Mouse (Mus musculus): ENCODE results near the gene 4933416C03Rik.

Gene 4933416C03Rik

DNA sequence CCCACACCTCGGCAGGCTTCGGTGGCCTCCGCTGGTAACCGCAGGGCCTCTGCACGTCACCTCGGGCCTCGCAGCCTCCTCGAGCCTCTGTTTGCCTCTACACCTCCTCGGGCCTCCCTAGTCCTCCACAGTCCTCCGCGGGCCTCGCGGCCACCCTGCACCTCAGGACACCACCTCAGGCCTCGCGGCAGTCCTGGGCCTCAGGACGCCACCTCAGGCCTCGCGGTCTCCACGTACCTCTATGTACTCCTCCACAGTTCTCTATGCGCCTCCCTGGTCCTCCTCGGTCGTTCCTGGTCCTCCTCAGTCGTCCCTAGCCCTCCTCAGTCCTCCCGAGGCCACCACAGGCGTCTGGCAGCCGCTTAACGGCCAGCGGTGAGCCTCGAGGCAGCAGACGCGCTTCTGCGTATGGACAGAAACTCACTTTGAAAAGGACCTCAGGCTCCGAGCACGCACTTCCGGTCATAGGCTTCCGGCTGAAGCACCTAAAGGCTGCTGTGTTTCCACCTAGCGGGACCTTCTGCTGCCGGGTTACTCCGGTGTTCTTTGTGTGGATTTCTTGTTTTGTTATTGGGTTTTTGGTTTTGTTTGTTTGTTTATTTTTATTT, at the start of gene 4933416C03Rik:
Gene 4933416C03Rik, minus strand, starts transcription at position 51 of the 608 bp plus-strand sequence.
- no peak for DNase-seq (ENCODE audit: low spot score)

DNA sequence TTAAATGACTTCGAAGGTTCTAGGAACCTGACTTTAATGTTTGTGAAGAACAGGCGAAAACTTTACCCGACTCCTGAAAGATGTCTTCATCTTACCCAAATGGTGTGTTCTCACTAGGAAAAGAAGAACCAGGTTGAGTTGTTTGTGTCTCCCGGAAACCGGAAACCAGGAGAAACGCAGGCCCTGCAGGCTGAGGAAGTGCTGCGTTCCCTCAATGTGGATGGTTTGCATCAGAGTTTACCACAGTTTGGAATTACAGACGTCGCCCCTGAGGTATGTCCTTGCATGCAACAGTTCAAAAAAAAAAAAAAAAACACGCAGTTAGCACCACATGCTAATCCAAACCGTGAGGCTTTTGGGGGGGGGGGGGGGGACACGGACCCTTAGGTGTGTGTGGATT, 48.6 kb upstream of the 4933416C03Rik start:
- DNase-seq (ENCODE audit: low spot score) = no peak

DNA sequence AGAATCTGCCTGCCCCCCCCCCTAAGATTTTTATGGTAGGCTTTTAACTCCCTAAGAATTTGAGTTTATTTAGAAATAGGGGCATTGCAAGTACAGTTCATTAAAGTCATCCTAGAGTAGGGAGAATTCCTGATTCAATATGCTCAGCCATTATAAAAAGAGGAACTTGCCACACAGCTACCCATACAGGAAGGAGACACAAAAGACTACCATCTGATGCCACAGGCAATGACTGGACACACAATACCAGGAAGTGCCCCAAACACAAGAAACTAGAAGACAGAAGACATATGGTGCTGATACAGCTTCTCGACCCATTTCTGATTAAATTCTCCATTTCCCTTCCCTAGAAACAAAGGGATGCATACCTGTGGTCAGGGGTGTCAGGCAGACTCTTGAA, 43.0 kb upstream of the 4933416C03Rik start:
- DNase-seq (ENCODE audit: low spot score) = no peak

DNA sequence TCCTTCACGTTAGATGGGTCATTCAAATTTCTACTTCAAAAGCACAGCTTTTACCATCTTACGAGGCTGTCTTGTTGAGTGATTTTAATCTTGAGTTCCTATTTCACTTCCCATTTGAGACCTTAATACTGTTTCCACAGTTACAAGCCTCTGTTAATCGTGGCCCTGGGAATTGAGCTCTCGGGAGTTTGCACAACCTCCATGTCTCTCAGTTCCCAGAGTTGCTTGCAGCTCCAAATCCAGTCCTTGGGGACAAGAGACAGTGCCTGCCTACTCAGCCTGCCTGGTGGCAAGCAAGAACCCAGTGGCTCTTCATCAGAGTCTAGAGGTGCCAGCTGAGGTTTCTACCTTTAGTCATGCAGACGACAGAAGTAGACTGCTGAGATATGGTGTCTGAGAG, 41.0 kb upstream of the 4933416C03Rik start:
- no peak for DNase-seq (ENCODE audit: low spot score)

DNA sequence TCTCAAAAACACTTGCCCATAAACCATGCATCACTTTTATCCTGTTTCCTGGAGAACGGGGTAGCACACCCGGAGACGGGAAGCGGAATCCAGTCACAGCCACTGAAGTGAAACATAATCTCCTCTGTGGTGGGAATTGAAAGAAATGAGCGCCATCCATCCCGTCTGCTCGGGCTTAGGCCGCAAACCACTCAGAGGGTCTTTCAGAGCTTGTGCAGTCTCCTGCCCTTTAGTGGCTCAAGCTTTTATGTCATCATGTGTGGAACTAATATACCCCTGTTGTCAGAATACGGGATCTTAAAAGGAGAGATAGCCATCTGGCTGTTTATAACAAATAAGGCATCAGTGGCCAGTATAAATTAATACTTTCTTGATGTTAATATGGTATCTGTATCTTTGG, 32.4 kb upstream of the 4933416C03Rik start:
- no peak for DNase-seq (ENCODE audit: low spot score)

DNA sequence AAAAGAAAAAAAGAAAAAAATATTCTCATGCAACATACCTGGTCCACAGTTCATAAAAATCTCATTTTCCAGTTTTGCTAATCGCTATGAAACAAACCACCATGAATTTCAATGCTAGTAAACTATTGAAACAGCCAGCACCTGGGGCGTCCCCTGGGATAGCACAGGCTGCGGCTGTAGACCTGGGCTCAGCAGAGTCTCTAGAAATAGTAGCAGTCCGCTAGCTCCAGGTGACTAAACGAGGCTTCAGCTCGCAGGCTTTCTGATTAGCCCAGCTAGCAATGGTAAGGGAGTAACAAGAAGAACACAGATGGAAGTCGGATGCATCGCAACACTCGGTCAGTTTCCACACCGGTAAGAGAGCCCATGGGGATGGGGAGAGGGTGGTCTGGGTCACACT, 30.0 kb upstream of the 4933416C03Rik start:
- DNase-seq (ENCODE audit: low spot score) = no peak

DNA sequence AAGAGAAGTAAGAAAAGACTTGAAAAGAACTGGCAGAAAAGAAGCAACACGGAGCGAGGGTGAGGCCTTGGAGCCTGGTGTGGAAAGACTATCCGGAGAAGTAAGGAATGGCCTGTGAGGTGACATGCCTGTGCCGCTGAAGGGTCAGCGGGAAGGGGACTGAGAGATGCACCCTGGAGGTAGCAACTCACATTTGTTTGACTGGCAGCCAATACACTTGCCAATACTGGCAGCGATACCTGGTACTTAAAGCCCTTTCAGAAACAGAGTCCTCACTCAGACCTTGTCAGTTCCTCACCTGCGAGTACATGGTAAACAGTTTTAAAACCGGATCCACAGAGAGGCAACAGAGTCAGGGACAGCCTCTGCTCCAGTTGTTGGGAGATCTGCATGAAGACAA, 26.5 kb upstream of the 4933416C03Rik start:
- DNase-seq (ENCODE audit: low spot score) = no peak

DNA sequence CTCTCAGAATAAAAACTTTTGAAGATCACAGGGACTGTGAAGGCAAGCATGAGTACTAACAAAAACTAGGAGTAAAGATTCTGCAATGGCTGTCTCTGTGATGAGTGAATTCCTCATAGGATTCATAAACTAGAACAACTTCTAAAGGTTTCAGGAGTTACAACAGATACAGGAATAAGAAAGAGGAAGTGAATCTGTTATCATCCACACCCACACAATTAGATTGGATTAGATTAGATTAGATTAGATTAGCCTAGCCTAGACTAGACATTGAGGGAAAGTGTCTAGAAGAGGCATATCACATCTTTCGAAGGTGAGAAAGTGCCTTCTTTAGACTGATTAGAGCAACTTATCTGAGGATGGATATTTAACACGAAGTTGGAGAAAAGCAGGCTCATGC, 21.5 kb upstream of the 4933416C03Rik start:
- DNase-seq (ENCODE audit: low spot score) = no peak

DNA sequence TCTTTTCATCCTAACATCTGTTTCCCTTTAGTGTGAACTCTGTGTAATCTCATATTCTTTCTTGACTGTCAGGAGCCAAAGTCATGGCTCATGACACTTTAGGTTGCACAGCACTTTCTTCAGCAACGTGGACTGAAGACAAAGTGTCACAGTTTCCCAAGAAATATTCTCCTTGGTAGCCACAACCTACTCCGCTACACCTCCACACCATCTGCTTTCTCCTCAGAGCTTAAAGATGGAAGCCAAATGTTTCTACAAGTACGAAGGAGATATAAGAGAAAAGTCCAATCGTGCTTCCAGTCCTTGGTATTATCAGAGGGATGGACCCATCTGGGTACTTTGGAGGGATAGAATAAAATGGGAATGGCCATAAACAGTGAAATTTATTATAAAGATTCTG, 18.5 kb upstream of the 4933416C03Rik start:
- DNase-seq (ENCODE audit: low spot score) = no peak

DNA sequence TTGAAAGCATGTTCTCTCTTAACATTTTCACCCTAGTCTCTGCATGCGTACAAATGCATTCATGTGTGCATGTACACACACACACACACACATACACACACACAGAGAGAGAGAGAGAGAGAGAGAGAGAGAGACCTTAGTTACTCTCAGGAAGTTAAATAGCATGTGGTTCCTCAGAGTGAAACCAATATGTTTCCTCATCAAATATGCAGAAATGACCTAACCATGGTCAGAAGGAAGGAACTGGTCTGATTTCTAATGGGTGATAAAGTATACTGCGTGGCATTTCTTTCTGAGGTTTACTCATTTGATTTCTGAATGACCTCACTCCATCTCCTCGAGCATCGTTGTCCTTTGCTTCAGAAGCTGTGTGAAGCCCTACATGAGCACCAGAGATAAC, 17.5 kb upstream of the 4933416C03Rik start:
- no peak for DNase-seq (ENCODE audit: low spot score)

DNA sequence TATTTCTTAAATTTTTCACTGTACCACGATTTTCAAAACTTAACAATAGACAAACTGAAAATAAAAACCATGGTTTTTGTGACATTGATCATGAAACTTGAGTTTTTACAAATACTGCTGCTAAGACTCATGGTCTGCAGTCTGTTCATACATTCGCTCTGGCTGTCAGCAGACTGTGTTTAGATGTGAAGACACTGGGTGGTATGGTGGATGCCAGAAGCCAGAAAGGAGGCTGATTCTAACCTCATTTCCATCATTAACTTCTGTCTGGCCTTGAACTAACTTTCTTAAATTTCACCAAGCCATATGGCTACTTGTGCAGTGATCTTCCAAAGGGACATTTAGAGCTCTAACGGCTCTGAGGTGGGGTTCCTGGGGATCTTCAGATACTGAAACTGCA, 16.7 kb upstream of the 4933416C03Rik start:
- no peak for DNase-seq (ENCODE audit: low spot score)

DNA sequence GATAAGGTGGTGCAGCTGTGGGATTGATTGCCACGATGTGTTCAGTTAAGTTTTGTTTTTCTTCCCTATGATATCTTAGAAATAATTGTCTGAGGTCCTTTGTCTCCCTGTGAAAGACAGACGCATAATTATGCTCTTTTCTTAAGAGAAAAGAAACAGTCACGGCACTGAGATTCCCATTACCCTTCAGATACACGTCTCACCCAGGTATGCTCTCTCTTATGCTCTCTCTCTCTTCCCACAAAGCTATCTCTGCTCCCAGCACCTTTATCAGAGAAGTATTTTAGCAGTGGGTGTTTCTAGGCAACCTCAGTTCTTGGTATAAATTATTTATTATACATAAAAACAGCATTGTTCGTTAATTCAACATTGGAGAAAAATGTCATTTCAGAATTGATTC, 11.6 kb upstream of the 4933416C03Rik start:
- no peak for DNase-seq (ENCODE audit: low spot score)

DNA sequence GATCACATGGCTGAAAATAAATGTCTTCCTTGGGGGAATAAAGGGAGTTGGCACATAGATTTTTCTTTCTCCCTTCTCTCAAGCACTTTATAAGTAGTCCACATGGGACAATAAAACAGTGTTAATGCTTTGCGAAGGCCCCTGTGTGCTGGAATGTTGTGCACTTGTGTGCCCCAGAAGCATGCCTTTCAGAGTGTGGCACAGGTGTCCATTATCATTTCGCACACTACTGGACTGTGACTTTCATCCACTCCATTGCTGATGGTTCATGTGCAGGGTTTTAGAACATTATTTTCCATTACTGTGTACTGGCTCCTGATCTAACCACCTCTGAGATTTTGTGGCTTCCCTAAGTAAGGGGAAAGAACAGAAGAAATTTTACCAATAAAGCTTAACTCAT, 10.1 kb upstream of the 4933416C03Rik start:
- DNase-seq (ENCODE audit: low spot score) = no peak

DNA sequence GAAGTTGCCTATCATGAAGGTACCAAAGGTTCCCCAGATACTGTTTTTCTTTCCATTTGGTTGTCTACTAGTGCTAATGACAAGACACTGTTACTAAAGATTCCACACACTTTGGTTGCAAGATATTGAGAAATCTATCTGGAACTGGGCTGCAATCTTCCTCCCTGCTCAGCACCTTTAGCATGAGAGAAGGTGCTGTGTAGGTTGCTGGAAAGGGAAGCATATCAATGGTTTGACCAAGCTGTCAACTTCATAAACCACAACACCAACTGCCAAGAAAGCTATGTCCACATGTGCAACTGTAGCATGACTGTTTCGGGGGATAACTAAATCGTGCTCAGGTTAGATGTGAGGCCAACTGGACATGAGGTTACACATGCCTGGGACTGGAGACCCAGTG, 7.7 kb upstream of the 4933416C03Rik start:
- no peak for DNase-seq (ENCODE audit: low spot score)

DNA sequence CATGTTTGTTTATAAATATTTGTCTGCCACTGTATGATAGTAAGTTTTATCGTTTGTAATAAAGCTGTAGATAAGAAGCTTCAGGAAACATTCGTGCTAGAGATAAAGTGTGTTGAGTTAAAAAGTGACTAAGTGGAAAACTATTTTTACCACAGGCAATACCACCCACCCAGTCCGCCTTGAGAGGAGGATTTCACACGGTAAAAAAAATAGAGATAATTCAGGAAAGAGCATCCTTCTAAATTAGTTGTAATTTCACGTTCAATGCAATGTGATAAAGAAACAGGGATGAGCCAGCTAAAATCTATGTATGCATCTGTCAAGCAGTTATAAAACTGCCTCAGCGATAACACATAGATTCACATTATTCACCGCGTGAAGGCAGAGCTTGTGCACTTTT, 3.3 kb upstream of the 4933416C03Rik start:
- DNase-seq (ENCODE audit: low spot score) = no peak

DNA sequence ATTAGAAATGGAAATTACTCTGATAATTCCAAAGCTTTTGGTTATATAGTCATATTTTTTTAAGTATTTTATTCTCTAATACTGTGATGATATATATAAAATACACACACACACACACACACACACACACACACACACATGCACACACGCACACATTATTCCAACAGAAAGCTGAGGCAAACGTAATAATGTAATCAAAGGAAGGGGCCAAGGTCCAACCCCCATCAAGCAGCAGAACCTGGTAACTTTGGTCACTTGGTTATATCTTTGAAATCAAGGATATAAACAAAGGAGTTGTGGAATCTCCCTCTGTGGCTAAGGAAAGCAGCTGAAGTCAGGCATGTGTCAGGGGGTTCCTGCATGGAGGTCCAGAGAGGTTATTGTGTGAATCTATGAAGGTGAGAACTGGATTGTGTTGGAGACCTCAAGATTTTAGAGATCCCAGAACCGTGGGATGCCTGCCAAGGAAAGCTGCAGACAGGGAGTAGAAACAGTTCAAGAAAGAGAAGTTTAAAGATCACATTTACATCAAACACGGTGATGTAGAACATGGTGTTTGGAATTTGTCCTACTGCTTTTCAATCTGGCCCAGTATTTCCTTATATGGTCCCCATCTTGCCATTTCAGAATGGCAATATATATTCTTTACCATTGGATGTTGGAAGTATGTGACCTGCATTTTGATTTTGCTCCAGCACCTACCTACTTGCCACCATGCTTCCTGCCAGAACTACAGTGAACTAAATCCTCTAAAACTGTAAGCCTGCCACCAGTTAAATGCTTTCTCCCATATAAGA, 2.4 kb upstream of the 4933416C03Rik start:
- DNase-seq (ENCODE audit: low spot score) = no peak

DNA sequence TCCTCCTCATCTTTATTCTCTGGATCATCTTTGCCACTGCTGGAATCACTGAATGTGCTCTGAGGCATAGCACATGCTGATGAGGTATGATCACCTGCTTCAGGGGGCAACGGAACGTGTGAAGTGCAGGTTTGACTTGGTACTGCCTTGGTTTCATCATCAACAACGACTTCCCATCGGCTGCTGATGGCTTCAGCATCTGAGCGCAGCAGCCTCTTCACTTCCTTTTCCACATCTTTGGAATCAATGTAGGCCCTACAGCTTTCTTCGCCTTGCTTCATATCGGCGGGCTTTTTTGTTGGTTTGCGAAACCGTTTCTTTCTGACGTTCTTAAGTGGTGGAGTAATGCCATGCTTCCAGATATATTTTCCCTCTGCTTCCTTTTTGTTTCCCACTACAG, 849 bp downstream of the 4933416C03Rik start:
- no peak for DNase-seq (ENCODE audit: low spot score)

DNA sequence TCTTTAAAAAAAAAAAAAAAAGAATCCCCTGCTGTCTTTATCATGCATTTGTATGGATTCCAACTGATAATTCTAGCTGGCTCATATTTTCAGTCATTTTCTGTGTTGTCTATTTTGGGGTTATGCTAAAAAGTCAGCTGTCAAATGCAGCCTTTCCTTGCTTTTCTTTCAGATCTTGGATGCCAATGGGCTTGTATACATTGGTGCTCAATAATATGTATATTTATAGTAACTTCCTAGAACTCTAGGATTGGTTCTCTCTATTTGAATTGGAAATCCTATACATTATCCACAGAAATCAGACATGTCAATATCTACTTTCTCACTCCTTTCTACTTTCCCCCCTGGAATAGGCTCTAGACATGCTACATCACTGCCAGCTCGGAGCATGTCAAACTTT, 5.0 kb downstream of the 4933416C03Rik start:
- DNase-seq (ENCODE audit: low spot score) = no peak

DNA sequence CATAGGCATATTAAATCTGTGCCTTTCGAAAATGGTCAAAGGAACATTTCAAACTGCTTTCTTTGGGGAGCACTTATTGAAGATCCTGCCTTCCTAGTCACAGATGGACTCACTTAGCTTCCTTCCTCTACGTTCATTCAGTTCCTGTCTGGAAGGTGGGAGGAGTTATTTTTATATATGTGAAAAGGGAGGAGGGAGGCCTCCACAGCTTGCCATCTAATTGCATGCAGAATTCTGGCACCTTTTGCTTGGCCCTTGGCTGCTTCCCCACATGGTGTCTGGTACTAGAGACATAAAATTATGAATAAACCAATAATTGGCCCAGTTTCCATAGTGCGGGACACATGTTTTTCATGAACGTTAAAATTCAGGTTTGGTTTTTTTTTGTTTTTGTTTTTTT, 5.5 kb downstream of the 4933416C03Rik start:
- peak; percentile 36 for DNase-seq (ENCODE audit: low spot score)

DNA sequence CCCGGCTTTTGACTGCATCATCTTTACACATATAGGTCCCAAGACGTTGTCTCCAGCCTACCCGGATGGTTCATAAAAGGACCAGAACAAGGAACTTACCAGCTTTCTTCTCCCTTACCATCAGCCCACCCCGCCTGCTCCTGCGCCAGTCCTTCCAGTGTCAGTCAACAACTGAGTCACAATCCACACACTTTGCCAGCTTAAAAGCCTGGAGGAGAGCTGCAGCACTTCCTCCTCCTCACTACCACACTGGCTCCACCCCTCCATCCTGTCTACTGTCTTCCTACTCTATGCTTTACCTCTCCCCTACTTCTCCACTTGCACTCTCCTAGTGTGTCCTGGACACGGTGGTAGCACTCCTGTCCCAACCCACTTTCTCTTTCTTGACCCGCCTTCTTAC, 15.2 kb downstream of the 4933416C03Rik start:
- no peak for DNase-seq (ENCODE audit: low spot score)

DNA sequence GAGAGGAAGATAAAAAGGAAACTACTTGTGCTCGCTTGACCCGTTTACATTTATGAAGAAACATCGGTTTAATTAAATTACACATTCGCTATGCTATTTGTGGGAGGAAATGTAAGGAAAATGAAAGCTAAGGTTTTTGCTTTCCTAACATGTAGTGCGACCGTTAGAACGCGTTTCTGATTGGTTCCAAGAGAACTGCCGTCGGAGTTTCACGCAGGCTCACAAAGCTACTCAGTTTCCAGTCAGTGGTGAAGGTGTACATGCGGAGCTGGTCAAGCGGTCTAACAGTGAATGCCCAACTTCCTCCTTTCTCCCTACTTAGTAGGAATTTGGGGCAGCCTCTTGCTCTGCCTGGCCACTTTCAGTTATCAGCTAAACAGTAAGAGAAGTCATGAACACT, 17.3 kb downstream of the 4933416C03Rik start:
- no peak for DNase-seq (ENCODE audit: low spot score)

DNA sequence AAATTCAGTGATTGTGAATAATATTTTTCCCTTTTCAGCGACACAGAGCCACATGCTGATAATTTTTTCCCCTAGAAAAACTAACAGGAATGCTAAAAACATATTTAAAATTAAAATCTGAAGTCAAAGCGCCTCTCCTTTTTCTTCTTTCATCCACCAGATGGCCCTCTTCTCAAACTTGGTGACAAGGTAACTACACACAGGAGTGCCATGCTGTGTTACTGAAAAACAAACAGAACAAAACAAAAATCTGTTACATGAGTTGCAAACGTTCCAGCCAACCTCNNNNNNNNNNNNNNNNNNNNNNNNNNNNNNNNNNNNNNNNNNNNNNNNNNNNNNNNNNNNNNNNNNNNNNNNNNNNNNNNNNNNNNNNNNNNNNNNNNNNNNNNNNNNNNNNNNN, 29.8 kb downstream of the 4933416C03Rik start:
- no peak for DNase-seq (ENCODE audit: low spot score)

DNA sequence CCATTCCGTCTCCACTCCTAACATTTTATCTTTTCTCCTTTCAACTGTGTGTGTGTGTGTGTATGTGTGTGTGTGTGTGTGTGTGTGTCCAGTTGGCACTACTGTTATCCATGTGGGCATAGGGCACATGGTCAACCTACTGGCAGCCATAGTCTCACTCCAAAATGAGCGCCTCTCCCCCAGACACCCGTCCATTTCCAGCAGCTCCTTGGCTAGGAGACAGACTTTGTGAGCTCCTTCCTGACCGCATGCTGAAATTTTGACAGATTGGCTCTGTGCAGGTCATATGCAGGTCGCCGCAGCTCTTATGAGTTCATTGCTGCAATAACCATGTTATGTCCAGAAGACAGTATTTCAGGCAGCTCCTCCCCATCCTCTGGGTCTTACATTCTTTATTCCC, 32.9 kb downstream of the 4933416C03Rik start:
- DNase-seq (ENCODE audit: low spot score) = no peak

DNA sequence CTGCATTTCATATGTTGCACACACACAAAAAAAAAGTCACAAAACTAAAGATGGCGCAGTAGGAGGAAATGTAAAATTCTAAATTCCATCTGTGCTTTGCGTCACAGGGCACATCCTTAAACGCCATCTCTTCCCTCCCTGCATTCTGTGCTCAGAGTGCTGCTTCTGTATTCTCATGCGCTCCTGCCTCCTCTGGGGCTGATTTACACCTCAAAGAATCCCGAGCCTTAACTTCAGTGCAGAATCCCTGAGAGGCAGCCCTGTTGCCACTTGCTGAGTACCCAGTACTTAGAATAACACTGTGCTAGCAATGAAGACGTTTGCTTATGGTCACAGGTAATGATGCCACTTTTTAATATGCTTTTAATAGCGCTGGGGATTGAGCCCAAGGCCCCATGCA, 34.3 kb downstream of the 4933416C03Rik start:
- no peak for DNase-seq (ENCODE audit: low spot score)
